Comparison of ENCODE assay signal across 16 mouse cellular contexts in the genomic region with DNA sequence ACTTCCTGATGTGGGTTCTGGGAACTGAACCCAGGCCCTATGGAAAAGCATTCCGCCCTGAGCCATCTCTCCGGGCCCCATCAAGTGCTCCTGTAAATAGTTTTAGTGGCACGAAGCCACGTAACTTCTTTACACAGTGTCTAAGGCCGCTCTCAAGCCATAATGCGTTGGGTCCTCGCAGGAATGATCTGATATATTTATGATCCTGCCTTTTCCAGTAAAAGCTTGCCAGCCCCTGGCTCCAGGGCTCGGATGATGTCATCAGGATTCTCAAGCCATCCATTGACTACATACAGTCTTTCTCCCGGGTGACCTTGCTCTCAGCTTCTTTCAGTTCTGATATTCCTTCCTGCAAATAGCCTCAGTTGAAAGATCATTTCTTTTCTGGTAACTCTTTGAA. TPM values are rescaled to one million over a fixed set of nuclear protein-coding genes. Genes with fewer than 3 reads are reported as not detected.
DNase-seq lines count a peak whose midpoint lies in the region; ATAC-seq and TF ChIP-seq lines count a peak whose summit lies in the region.
"Had no signal": no experiment of that assay in that cellular context is flagged by ENCODE, and none has a peak within 500 bp of the region (broad histone marks: within the 10 kb centered on the region; RNA-seq: fewer than 3 reads in every experiment).

No protein-coding gene starts in this region.

- peaks cover 38% of the 10 kb centered on the region for H3K4me1 ChIP-seq in heart, embryonic 15.5 days (replicated peaks)
- H3K4me1 ChIP-seq in lung, embryonic 14.5 days (ENCODE audit: insufficient read depth), result 0 out of 2 replicates have a peak, but pooled peaks cover 7% of the 10 kb centered on the region

- 44% methylated on average over 9 of the region's 9 CpGs for WGBS in heart, embryonic 15.5 days
- 56% methylated on average over 9 of the region's 9 CpGs for WGBS in lung, embryonic 14.5 days

- H3K9ac ChIP-seq in heart, embryonic 15.5 days, result no peak overlapping the region
- H3K9ac ChIP-seq in lung, embryonic 14.5 days, result no peak overlapping the region
- H3K9ac ChIP-seq: forebrain, embryonic 13.5 days; liver, embryonic 15.5 days had no signal

- no peak overlapping the region for H3K4me2 ChIP-seq in heart, embryonic 15.5 days
- no peak overlapping the region for H3K4me2 ChIP-seq in lung, embryonic 14.5 days
- H3K4me2 ChIP-seq: forebrain, embryonic 13.5 days; liver, embryonic 15.5 days had no signal

- no peaks in the 10 kb centered on the region for H3K36me3 ChIP-seq in heart, embryonic 15.5 days
- no peaks in the 10 kb centered on the region for H3K36me3 ChIP-seq in lung, embryonic 14.5 days (ENCODE audit: insufficient read depth)
- H3K36me3 ChIP-seq: heart, embryonic 10.5 days; liver, embryonic 15.5 days had no signal

- no peak for TF ChIP-seq CTCF in lung, embryonic 14.5 days (IDR thresholded peaks at IDR 0.05; ENCODE audit: low read depth)

- ATAC-seq in heart, embryonic 15.5 days (replicated peaks; ENCODE audit: insufficient number of reproducible peaks, insufficient read depth, low FRiP score, low read depth), result no peak
- ATAC-seq in lung, embryonic 14.5 days (ENCODE audit: insufficient read depth), result no peak
- no peak for ATAC-seq in megakaryocyte, adult 5-6 weeks (ENCODE audit: poor library complexity, severe bottlenecking)
- ATAC-seq: CD4-positive, CD25-positive, alpha-beta regulatory T cell, adult 4 months; forebrain, embryonic 13.5 days had no signal

- H3K27ac ChIP-seq in heart, embryonic 15.5 days, result peak overlapping the region; percentile 17; the same call in 1 of the 2 replicates
- no peak overlapping the region for H3K27ac ChIP-seq in lung, embryonic 14.5 days (ENCODE audit: low read depth)
- H3K27ac ChIP-seq: forebrain, embryonic 13.5 days; heart, embryonic 10.5 days; liver, embryonic 15.5 days had no signal

- no peak for DNase-seq in heart, postnatal 4 days
- peak; percentile 41 for DNase-seq in lung, embryonic 14.5 days
- no peak for DNase-seq in lung, adult 18-20 months
- peak; percentile 37 for DNase-seq in adrenal gland, adult 8-10 months
- DNase-seq in adrenal gland, postnatal 25 days, result peak; percentile 11
- DNase-seq: cerebellum, adult 9-10 months; layer of hippocampus, postnatal 36 days; left cerebral cortex, postnatal 4 days; thymus, adult 2 months had no signal

- no peaks in the 10 kb centered on the region for H3K9me3 ChIP-seq in heart, embryonic 15.5 days (replicated peaks)
- no peaks in the 10 kb centered on the region for H3K9me3 ChIP-seq in lung, embryonic 14.5 days (ENCODE audit: low read depth, low read length)
- H3K9me3 ChIP-seq: liver, embryonic 15.5 days had no signal

- no peaks in the 10 kb centered on the region for H3K27me3 ChIP-seq in heart, embryonic 15.5 days
- no peaks in the 10 kb centered on the region for H3K27me3 ChIP-seq in lung, embryonic 14.5 days (ENCODE audit: insufficient read depth, low read length)
- H3K27me3 ChIP-seq: forebrain, embryonic 13.5 days; liver, embryonic 15.5 days; megakaryocyte, embryonic 14.5 days had no signal

- H3K4me3 ChIP-seq in heart, embryonic 15.5 days, result no peak overlapping the region
- H3K4me3 ChIP-seq in lung, embryonic 14.5 days (ENCODE audit: low read depth, low read length), result no peak overlapping the region
- H3K4me3 ChIP-seq: forebrain, embryonic 13.5 days; heart, embryonic 10.5 days; liver, embryonic 15.5 days; megakaryocyte, embryonic 14.5 days had no signal

RNA-seq across cellular contexts. Expression of gene Selenof, which starts 45.4 kb away (rescaled TPM):
- polyA plus RNA-seq in heart, embryonic 15.5 days (2015; fragmentation: Nextera tagmentation; extraction: Ambion mirVana), result 415 and 448 TPM in 2 replicates
- total RNA-seq in heart, postnatal 4 days (2021), result 100 to 1,000 TPM; 224 to 252 TPM
- polyA plus RNA-seq in lung, embryonic 14.5 days (2014; fragmentation: Nextera tagmentation; extraction: Ambion mirVana), result 497 and 531 TPM in 2 replicates
- total RNA-seq in adrenal gland, adult 8-10 months (2022), result 100 to 1,000 TPM; 329 to 408 (median 334) TPM
- 249 and 324 TPM in 2 replicates for total RNA-seq in adrenal gland, postnatal 25 days (2021)
- total RNA-seq in megakaryocyte, adult 5-6 weeks (2015), result 348 and 402 TPM in 2 replicates
- total RNA-seq in megakaryocyte, adult 5-6 weeks (2017), result 537 and 557 TPM in 2 replicates

RNA-seq across cellular contexts. Expression of gene Hs2st1, which starts 45.5 kb away (rescaled TPM):
- polyA plus RNA-seq in heart, embryonic 15.5 days (2015; fragmentation: Nextera tagmentation; extraction: Ambion mirVana), result 6.1 and 6.9 TPM in 2 replicates
- 10 to 100 TPM; 20.8 to 23.2 TPM for total RNA-seq in heart, postnatal 4 days (2021)
- 11.9 and 13.3 TPM in 2 replicates for polyA plus RNA-seq in lung, embryonic 14.5 days (2014; fragmentation: Nextera tagmentation; extraction: Ambion mirVana)
- total RNA-seq in adrenal gland, adult 8-10 months (2022), result 10 to 100 TPM; 14.7 to 23.9 (median 17.6) TPM
- total RNA-seq in adrenal gland, postnatal 25 days (2021), result 12.9 and 19.5 TPM in 2 replicates
- total RNA-seq in megakaryocyte, adult 5-6 weeks (2015), result 9.0 and 10.5 TPM in 2 replicates
- 9.8 and 10.9 TPM in 2 replicates for total RNA-seq in megakaryocyte, adult 5-6 weeks (2017)

Comparison
In these comparisons a context has a peak if more than half of its experiments do, and no peak if none do; other contexts are left out.
1. DNase-seq: peak in lung, embryonic 14.5 days (single experiment), adrenal gland, adult 8-10 months (single experiment) and adrenal gland, postnatal 25 days (single experiment); none in heart, postnatal 4 days (single experiment) and lung, adult 18-20 months (0 of 2).